Mouse (Mus musculus): ENCODE measurements around the gene Ice2. TPM values are rescaled to one million over a fixed set of nuclear protein-coding genes. Genes with fewer than 3 reads are reported as not detected.

Gene Ice2
- polyA plus RNA-seq, 1 experiment: 2.9 TPM

DNA sequence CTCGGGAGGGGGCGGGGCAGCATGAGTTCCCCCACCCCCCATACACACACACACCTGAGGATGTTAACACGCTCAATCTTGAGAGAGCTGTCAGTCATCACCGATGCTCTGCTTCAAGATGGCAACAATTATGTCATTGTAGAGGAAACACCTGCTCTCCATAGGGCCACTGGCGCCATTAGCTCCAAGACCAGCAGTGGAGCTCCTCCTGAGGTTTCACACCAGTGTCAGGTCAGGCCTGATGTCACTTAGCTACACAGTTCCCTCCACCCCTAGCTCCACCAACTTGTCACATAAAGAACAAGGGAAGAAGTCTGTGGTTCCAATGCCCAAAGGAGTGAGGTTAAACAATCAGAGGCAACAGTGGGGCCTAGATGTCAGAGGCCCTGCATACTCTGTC, 3.5 kb upstream of the Ice2 start:
- peaks cover 5% of the 10 kb centered on the region; the same call in 1 of the 2 replicates for H3K4me1 ChIP-seq (ENCODE audit: control insufficient read depth, insufficient read depth, low read length)
- 85% methylated on average over 5 of the region's 5 CpGs for WGBS
- no peak overlapping the region for H3K4me3 ChIP-seq (replicated peaks; ENCODE audit: extremely low read depth, low read depth, low read length)
- DNase-seq: no peak
- TF ChIP-seq POLR2A (IDR thresholded peaks at IDR 0.05; ENCODE audit: borderline replicate concordance, extremely low read depth, low read depth, low read length) (no peak), CTCF (IDR thresholded peaks at IDR 0.05; ENCODE audit: insufficient read depth, low read length) (no peak)

DNA sequence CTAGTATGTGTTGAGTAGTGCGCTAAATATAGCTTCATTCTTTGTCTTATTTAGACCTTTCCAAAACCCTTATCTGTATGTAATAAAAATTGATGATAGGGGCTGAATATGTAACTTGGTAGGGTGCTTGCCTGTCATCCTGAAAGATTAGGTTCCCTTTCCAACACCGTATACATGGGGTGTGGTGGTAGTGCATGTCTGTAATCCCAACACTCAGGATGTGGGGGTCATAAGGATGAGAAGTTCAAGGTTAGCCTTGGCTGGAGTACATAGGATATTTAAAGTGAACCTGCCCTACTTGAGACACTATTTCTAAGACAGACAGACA, 310 bp upstream of the Ice2 start:
- H3K4me1 ChIP-seq (ENCODE audit: control insufficient read depth, insufficient read depth, low read length): peaks cover 5% of the 10 kb centered on the region; the same call in 1 of the 2 replicates
- WGBS: 46% methylated on average over 2 of the region's 2 CpGs
- no peak for DNase-seq
- H3K4me3 ChIP-seq (replicated peaks; ENCODE audit: extremely low read depth, low read depth, low read length): peak overlapping the region; percentile 78
- TF ChIP-seq CTCF (IDR thresholded peaks at IDR 0.05; ENCODE audit: insufficient read depth, low read length) (no peak), POLR2A (IDR thresholded peaks at IDR 0.05; ENCODE audit: borderline replicate concordance, extremely low read depth, low read depth, low read length) (no peak)

DNA sequence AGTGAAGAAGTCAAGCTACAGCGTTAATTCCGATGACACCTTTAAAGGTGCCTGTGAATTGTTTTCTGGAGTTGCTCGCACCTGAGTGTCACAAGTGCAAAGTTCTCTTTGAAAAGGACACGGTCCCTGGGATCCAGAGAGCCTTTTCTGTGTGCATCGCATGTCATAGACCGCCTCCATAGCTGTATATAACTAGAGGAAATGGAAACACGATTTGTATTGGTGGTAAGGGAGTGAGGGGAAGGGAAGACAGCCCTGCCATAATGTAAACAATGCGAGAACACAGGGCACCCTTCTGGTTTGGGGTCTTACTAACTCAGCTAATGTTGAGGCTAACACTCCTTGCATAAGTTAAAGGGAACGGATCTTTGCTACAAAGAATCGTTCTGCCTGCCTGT, 746 bp downstream of the Ice2 start:
- Histone ChIP-seq H3K4me3 (replicated peaks; ENCODE audit: extremely low read depth, low read depth, low read length) (peak overlapping the region; percentile 78), H3K4me1 (ENCODE audit: control insufficient read depth, insufficient read depth, low read length) (peaks cover 5% of the 10 kb centered on the region; the same call in 1 of the 2 replicates)
- TF ChIP-seq POLR2A (IDR thresholded peaks at IDR 0.05; ENCODE audit: borderline replicate concordance, extremely low read depth, low read depth, low read length) (no peak), CTCF (IDR thresholded peaks at IDR 0.05; ENCODE audit: insufficient read depth, low read length) (no peak)
- DNase-seq: no peak
- WGBS: 6% methylated on average over 10 of the region's 10 CpGs

DNA sequence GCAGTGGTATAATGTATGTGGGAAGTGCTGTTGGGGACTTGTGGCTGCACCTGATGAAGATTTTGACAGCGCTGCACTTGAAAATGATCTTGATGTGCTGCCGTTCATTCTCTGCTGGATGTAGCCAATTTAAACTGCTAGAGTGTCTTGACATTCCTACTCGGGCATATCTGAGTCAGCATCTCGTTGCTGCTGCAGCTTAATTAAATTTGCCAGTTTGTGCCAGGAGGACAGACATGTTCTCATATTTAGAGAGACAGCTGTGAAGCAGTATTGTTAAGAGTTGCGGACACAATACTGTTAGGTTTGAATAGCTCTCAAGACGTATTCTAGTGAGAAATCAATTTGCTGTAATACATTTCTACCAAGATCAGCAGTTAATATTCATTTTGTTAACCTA, 7.0 kb downstream of the Ice2 start:
- no peaks in the 10 kb centered on the region for H3K4me1 ChIP-seq (ENCODE audit: control insufficient read depth, insufficient read depth, low read length)
- H3K4me3 ChIP-seq (replicated peaks; ENCODE audit: extremely low read depth, low read depth, low read length): no peak overlapping the region
- 77% methylated on average over 6 of the region's 6 CpGs for WGBS
- DNase-seq: no peak
- no peak for TF ChIP-seq CTCF (IDR thresholded peaks at IDR 0.05; ENCODE audit: insufficient read depth, low read length)
- no peak for TF ChIP-seq POLR2A (IDR thresholded peaks at IDR 0.05; ENCODE audit: borderline replicate concordance, extremely low read depth, low read depth, low read length)

DNA sequence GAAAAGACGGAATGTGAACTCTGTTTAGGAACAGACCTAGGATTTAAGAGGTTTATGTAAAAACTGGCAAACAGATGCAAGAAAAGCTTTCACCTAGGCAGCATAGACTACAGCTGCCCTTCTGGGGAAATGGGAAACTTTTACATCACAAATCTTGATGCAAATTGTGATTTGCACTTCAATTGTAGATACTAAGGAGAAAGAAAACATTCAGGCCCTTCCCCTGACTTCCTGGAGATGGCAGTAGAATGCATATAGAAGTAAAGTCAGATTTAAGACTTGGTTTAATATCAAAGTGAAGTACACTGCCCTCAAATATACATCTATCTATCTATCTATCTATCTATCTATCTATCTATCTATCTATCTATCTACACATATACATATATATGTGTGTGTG, 21.8 kb downstream of the Ice2 start:
- whole genome bisulfite sequencing: 100% methylated on average over 1 of the region's 1 CpGs
- DNase-seq: no peak
- no peaks in the 10 kb centered on the region for H3K4me1 ChIP-seq (ENCODE audit: control insufficient read depth, insufficient read depth, low read length)
- H3K4me3 ChIP-seq (replicated peaks; ENCODE audit: extremely low read depth, low read depth, low read length): no peak overlapping the region
- TF ChIP-seq POLR2A (IDR thresholded peaks at IDR 0.05; ENCODE audit: borderline replicate concordance, extremely low read depth, low read depth, low read length) (no peak), CTCF (IDR thresholded peaks at IDR 0.05; ENCODE audit: insufficient read depth, low read length) (no peak)

DNA sequence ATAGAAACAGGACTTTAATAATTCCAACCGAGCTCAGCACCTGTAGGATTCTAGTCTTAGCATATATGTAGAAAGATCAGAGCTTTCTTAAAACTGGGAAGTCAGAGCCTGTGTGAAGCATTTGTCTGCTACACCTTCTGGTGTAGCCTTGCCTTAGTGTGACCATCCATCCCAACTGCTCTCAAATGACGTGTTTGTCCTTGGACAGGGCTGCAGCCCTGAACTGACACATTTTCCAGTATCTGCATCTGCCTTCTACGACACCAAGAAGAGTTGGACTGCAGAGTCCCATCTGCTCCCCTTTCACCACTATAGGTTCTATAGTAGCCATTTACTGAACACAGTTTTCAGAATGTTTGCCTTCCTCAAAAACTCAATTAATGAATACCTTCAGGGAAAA, 32.8 kb downstream of the Ice2 start:
- Histone ChIP-seq H3K4me1 (ENCODE audit: control insufficient read depth, insufficient read depth, low read length) (peaks cover 5% of the 10 kb centered on the region; the same call in 1 of the 2 replicates), H3K4me3 (replicated peaks; ENCODE audit: extremely low read depth, low read depth, low read length) (no peak overlapping the region)
- 85% methylated on average over 3 of the region's 3 CpGs for WGBS
- TF ChIP-seq POLR2A (IDR thresholded peaks at IDR 0.05; ENCODE audit: borderline replicate concordance, extremely low read depth, low read depth, low read length) (no peak), CTCF (IDR thresholded peaks at IDR 0.05; ENCODE audit: insufficient read depth, low read length) (no peak)
- no peak for DNase-seq

DNA sequence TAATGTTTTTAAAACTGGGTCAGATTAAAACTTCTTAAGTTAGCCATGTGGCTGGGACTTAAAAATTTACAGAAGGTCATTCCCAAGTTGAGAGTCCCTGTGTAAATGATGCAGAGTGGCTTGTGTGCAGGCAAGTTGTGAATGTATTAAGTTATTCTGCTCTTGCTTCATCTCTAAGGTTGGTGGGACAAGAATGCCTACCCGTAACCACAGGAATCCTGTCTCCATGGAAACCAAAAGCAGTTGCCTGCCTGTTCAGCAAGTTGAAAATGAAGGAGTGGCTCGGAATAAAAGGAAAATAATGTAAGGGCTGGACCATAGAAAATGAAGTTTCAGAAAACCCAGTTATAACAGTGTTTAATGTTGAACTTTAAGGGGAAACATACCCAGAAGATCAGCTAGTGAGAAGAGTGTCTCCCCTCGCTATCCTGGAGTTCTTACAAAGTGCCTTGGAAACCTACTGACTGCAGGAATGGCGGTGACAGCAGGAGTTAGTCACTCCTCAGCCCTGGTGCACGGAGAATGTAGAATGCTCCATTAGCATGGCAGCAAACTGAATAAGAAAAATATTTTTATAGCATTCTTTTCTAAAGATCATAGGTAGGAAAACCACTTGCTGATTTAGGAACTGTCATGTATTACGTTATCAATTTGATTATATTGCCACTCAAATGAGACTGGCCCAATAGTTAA, 34.3 kb downstream of the Ice2 start:
- WGBS: 59% methylated on average over 6 of the region's 6 CpGs
- no peak overlapping the region for H3K4me3 ChIP-seq (replicated peaks; ENCODE audit: extremely low read depth, low read depth, low read length)
- no peak for DNase-seq
- TF ChIP-seq POLR2A (IDR thresholded peaks at IDR 0.05; ENCODE audit: borderline replicate concordance, extremely low read depth, low read depth, low read length) (no peak), CTCF (IDR thresholded peaks at IDR 0.05; ENCODE audit: insufficient read depth, low read length) (no peak)
- H3K4me1 ChIP-seq (ENCODE audit: control insufficient read depth, insufficient read depth, low read length): peaks cover 5% of the 10 kb centered on the region; the same call in 1 of the 2 replicates

DNA sequence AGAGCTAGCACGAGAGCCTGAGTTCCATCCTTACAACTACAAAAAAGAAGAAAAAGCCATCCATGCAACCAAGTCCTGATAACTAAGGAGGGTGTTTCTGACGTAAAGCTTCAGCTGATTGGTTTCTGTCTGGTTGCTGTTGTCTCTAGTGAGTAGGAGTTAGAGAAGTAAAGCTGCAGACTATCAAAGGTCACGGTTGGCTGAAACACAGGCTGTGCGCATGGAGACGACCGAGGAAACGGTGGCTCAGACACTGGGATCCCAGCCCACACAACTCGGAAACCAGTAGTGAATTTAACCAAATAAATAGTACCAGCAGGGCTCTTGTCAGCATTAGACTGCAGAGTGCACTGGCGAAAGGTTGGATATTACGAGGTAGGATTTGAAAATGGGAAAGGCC, 37.5 kb downstream of the Ice2 start:
- WGBS: 82% methylated on average over 10 of the region's 10 CpGs
- Histone ChIP-seq H3K4me3 (replicated peaks; ENCODE audit: extremely low read depth, low read depth, low read length) (no peak overlapping the region), H3K4me1 (ENCODE audit: control insufficient read depth, insufficient read depth, low read length) (peaks cover 3% of the 10 kb centered on the region; the same call in 1 of the 2 replicates)
- DNase-seq: no peak
- TF ChIP-seq POLR2A (IDR thresholded peaks at IDR 0.05; ENCODE audit: borderline replicate concordance, extremely low read depth, low read depth, low read length) (no peak), CTCF (IDR thresholded peaks at IDR 0.05; ENCODE audit: insufficient read depth, low read length) (no peak)

DNA sequence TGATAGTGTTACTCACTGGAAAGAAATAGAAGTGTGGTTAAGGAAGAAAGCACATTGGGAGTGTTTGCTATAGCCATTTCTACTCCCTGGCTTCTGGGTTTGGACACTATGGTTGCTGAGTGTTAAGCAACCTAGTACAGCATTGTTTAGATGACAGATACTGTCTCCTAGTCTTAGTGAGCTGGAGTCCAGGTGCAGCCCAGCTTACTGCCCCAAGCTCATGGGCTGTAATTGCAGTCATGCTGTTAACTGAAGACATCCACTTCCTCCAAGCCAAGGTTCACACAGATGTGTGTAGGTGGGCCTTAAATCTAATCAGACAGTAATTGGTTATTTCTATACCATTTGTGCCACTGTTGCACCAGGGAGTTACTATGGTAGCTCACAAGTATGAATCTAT, 38.0 kb downstream of the Ice2 start:
- TF ChIP-seq POLR2A (IDR thresholded peaks at IDR 0.05; ENCODE audit: borderline replicate concordance, extremely low read depth, low read depth, low read length) (no peak), CTCF (IDR thresholded peaks at IDR 0.05; ENCODE audit: insufficient read depth, low read length) (no peak)
- H3K4me3 ChIP-seq (replicated peaks; ENCODE audit: extremely low read depth, low read depth, low read length): no peak overlapping the region
- peaks cover 3% of the 10 kb centered on the region; the same call in 1 of the 2 replicates for H3K4me1 ChIP-seq (ENCODE audit: control insufficient read depth, insufficient read depth, low read length)
- no peak for DNase-seq

DNA sequence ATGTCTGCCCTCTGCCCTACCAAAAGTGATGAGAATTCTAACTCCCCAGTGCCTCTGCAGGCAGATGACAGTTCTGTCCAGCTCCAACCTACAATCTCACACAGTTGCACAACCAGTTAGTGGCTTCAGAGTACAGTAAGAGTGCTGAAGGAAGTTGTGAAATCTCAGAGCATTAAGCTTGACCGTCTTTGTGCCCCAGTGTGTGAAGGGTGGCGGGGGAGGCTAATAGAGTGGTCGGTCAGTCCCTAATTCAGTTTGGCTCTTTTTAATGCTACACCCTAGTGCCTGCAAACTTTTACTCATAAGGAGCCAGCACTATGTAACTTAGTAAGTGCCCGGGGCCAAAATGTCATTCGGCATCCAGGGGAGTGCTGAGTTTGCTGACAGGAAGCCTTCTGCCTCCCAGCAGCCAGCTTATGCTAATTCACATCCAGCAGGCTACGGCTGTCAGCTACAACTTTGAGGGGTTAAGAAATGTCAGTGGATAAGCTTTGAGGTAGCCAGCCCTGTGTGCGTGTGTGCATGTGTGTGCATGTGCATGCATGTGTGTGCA, 42.2 kb downstream of the Ice2 start:
- peaks cover 13% of the 10 kb centered on the region for H3K4me1 ChIP-seq (ENCODE audit: control insufficient read depth, insufficient read depth, low read length)
- WGBS: 30% methylated on average over 7 of the region's 7 CpGs
- TF ChIP-seq POLR2A (IDR thresholded peaks at IDR 0.05; ENCODE audit: borderline replicate concordance, extremely low read depth, low read depth, low read length): no peak
- TF ChIP-seq CTCF (IDR thresholded peaks at IDR 0.05; ENCODE audit: insufficient read depth, low read length): no peak
- H3K4me3 ChIP-seq (replicated peaks; ENCODE audit: extremely low read depth, low read depth, low read length): no peak overlapping the region
- DNase-seq: no peak
